Mouse (Mus musculus) MEL (cell line): Measurements from ENCODE around the gene Mettl7b. TPM values are rescaled to one million over a fixed set of nuclear protein-coding genes. Genes with fewer than 3 reads are reported as not detected.
"Not testable (repeated sequence)": the region's sequence is repeated elsewhere in the genome, so short reads cannot be mapped to it uniquely, and the experiment has no call there.

Experiments
- DNase-seq: peaks from one replicate; pipeline ENCODE4 v3.0.0; 2011; ENCODE audit warnings: low read depth, low spot score
- H3K27ac ChIP-seq: 2 replicates; pipeline ENCODE4 v1.5.1; 2012; ENCODE audit warnings: low read depth, mild to moderate bottlenecking, control low read depth, low read length, moderate library complexity; ENCODE audit not compliant: control insufficient read depth
- H3K27me3 ChIP-seq, 2 experiments: fragments of 150-350 bp in 1 of 2; sonication (generic) in 1 of 2; 2 replicates each; pipeline ENCODE4 v1.6.1; 2012; ENCODE audit warnings: low read length in 2 of 2, mild to moderate bottlenecking in 2 of 2, improper control_type of control experiment in 1 of 2, moderate library complexity in 1 of 2; ENCODE audit not compliant: insufficient read depth in 2 of 2, control insufficient read depth in 1 of 2
- H3K36me3 ChIP-seq, 2 experiments: 2 replicates each; pipeline ENCODE4 v1.6.1; 2012 to 2014; ENCODE audit warnings: low read length in 2 of 2, improper control_type of control experiment in 1 of 2, inconsistent platforms in 1 of 2, mild to moderate bottlenecking in 1 of 2; ENCODE audit not compliant: insufficient read depth in 2 of 2, control insufficient read depth in 1 of 2
- H3K4me1 ChIP-seq, 2 experiments: fragments of 150-350 bp in 1 of 2; sonication (generic) in 1 of 2; 2 replicates each; pipeline ENCODE4 v1.6.1; 2012; ENCODE audit warnings: low read length in 2 of 2, improper control_type of control experiment in 1 of 2, mild to moderate bottlenecking in 1 of 2; ENCODE audit not compliant: insufficient read depth in 2 of 2, control insufficient read depth in 1 of 2
- H3K4me3 ChIP-seq, 2 experiments: fragments of 150-350 bp in 1 of 2; sonication (generic) in 1 of 2; 2 replicates each; pipeline ENCODE4 v1.5.1; 2012; ENCODE audit warnings: low read depth in 2 of 2, low read length in 2 of 2, mild to moderate bottlenecking in 2 of 2, moderate library complexity in 2 of 2, control low read depth in 1 of 2, improper control_type of control experiment in 1 of 2; ENCODE audit not compliant: control insufficient read depth in 1 of 2, insufficient read depth in 1 of 2
- H3K79me2 ChIP-seq: 2 replicates; pipeline ENCODE4 v1.6.1; 2012; ENCODE audit warnings: mild to moderate bottlenecking, low read length, moderate library complexity; ENCODE audit not compliant: control insufficient read depth, poor library complexity, insufficient read depth
- H3K9ac ChIP-seq: 2 replicates; pipeline ENCODE4 v1.6.1; 2012; ENCODE audit warnings: low read depth, mild to moderate bottlenecking, control low read depth, low read length, moderate library complexity; ENCODE audit not compliant: control insufficient read depth, poor library complexity, severe bottlenecking
- H3K9me3 ChIP-seq: fragments of 150-350 bp; sonication (generic); replicated peaks from 2 replicates; pipeline ENCODE4 v1.6.1; 2012; ENCODE audit warnings: mild to moderate bottlenecking, low read length, improper control_type of control experiment, moderate library complexity; ENCODE audit not compliant: insufficient read depth
- CHD2 ChIP-seq: IDR thresholded peaks from 2 replicates; pipeline ENCODE4 v1.6.1; 2011; ENCODE audit warnings: low read length, improper control_type of control experiment
- E2F4 ChIP-seq: IDR thresholded peaks from 2 replicates; pipeline ENCODE4 v1.6.1; 2011; ENCODE audit warnings: low read depth, low read length, improper control_type of control experiment, borderline replicate concordance
- ETS1 ChIP-seq: IDR thresholded peaks from 2 replicates; pipeline ENCODE4 v1.6.1; 2012; ENCODE audit warnings: low read depth, mild to moderate bottlenecking, inconsistent platforms, low read length, improper control_type of control experiment, moderate library complexity
- JUND ChIP-seq: IDR thresholded peaks from 2 replicates; pipeline ENCODE4 v1.6.1; 2011; ENCODE audit warnings: low read depth, mild to moderate bottlenecking, improper control_type of control experiment, low read length
- POLR2AphosphoS5 ChIP-seq: IDR thresholded peaks from 2 replicates; pipeline ENCODE4 v1.6.1; 2012; ENCODE audit warnings: low read depth, borderline replicate concordance, mild to moderate bottlenecking, inconsistent platforms, low read length, moderate library complexity, mixed read lengths
- TAL1 ChIP-seq: IDR thresholded peaks from 2 replicates; pipeline ENCODE4 v1.6.1; 2012; ENCODE audit warnings: mild to moderate bottlenecking, inconsistent platforms, low read length, moderate library complexity, mixed read lengths
- TCF12 ChIP-seq: IDR thresholded peaks from 2 replicates; pipeline ENCODE4 v1.6.1; 2014; ENCODE audit warnings: low read depth, mild to moderate bottlenecking, inconsistent platforms, low read length, improper control_type of control experiment, moderate library complexity
- UBTF ChIP-seq: IDR thresholded peaks from 2 replicates; pipeline ENCODE4 v1.6.1; 2012; ENCODE audit warnings: low read depth, mild to moderate bottlenecking, inconsistent platforms, low read length, improper control_type of control experiment, moderate library complexity, borderline replicate concordance; ENCODE audit not compliant: insufficient read depth
- USF1 ChIP-seq: IDR thresholded peaks from 2 replicates; pipeline ENCODE4 v1.6.1; 2014; ENCODE audit warnings: low read depth, mild to moderate bottlenecking, inconsistent platforms, low read length, improper control_type of control experiment, moderate library complexity
- polyA plus RNA-seq, 2 experiments: library from polyadenylated mRNA; stranded (reverse) in 1 of 2; unstranded in 1 of 2; fragments of >175 nt in 1 of 2; fragments of >200 nt in 1 of 2; gene quantifications; 2 replicates each; pipeline versions ENCODE4 v1.2.1 to v1.2.4; 2012; ENCODE audit warnings: low replicate concordance in 2 of 2, low read depth in 1 of 2; ENCODE audit not compliant: insufficient read length in 2 of 2, insufficient read depth in 1 of 2, missing spikeins in 1 of 2
- total RNA-seq: library from RNA; depleted of rRNA; stranded (reverse); fragments of 300-350 nt; gene quantifications from 2 replicates; pipeline ENCODE4 v1.2.3, GENCODE M21; 2012

Gene Mettl7b
- total and polyA plus RNA-seq, 3 experiments, result not detected

GRCm38 (mm10) chr10:128990994-128991393 lies 30.2 kb upstream of the Mettl7b start:
- H3K4me1 ChIP-seq, result no peaks in the 10 kb centered on the region
- H3K36me3 ChIP-seq, result no peaks in the 10 kb centered on the region
- DNase-seq, result no peak

DNA sequence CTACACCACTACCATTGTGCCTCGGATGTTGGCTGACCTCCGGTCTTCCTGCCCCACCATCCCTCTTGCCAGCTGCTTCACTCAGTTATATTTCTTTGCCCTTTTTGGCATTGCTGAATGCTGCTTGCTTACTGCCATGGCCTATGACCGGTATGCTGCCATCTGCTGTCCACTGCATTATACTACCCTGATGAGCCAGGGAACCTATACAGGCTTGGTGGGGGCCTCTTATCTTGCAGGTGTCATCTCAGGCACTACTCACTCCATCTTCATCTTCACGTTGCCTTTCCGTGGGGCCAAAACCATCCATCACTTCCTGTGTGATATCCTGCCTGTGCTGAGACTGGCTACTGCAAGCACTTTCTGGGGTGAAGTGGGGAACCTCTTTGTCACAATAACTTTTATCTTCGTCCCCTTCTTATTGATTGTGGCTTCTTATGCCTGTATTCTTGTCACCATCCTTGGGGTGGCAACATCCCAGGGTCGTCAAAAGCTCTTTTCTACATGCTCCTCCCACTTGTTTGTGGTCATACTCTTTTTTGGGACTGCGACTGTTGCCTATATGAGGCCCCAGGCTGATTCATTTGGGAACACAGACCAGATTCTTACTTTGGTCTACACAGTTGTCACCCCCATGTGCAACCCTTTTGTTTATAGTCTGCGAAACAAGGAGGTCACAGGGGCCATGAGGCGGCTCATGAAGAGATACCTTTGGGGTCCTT lies 29.5 kb upstream of the Mettl7b start:
- H3K27ac ChIP-seq, H3K9ac ChIP-seq, H3K4me3 ChIP-seq, H3K4me1 ChIP-seq, DNase-seq, H3K36me3 ChIP-seq, H3K27me3 ChIP-seq, H3K9me3 ChIP-seq, H3K79me2 ChIP-seq: not testable (repeated sequence)

More at GRCm38 (mm10) chr10:128990994-128991393, 30.2 kb upstream of the Mettl7b start:
- Histone ChIP-seq H3K4me3 (no peak overlapping the region), H3K9ac (no peak overlapping the region), H3K27ac (no peak overlapping the region), H3K9me3 (no peaks in the 10 kb centered on the region), H3K27me3 (peaks cover 0 to 2% of the 10 kb centered on the region in 2 experiments; a peak in 1 of 4 replicates), H3K79me2 (no peaks in the 10 kb centered on the region)
- no peak for TF ChIP-seq UBTF
- no peak for TF ChIP-seq JUND
- TF ChIP-seq ETS1, result no peak
- no peak for TF ChIP-seq USF1
- no peak for TF ChIP-seq TCF12

- DNase-seq, H3K4me1 ChIP-seq, H3K36me3 ChIP-seq, H3K27me3 ChIP-seq, H3K9me3 ChIP-seq, H3K4me3 ChIP-seq, H3K79me2 ChIP-seq, H3K9ac ChIP-seq, H3K27ac ChIP-seq: not testable (repeated sequence)
Measured at GRCm38 (mm10) chr10:128989131-128989530, 28.3 kb upstream of the Mettl7b start, which contains the start of gene Olfr9. Olfr9 (plus strand) TSS chr10:128989431.

DNA sequence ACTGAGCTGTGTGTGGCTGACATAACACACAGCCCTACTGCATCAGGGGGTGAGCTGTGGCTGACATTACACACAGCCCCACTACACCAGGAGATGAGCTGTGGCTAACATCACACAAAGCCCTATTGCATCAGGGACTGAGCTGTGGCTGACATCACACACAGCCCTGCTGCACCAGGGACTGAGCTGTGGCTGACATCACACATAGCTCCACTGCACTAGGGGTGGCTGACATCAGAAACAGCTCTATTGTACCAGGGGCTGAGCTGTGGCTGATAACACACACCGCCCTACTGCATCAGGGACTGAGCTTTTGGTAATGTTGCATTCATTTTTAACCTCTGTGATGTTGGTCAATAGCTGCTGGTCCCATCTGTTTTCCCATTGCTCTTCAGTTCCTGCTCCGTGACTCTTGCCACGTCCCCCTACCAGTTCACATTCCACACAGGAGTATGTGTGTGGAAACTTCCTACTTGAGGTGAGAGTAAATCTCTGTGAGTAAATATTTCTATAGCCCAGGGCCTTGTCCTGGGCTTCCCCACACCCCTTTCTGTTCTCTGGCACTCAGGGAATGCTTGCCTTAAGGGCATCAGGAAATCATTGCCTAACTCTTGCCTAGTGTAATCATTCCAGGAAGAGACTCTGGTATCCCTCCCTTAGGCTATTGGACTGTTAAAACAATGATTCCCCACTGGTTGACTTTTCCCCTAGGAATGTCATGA lies 20.0 kb upstream of the Mettl7b start:
- Histone ChIP-seq H3K4me3 (no peak overlapping the region), H3K36me3 (no peaks in the 10 kb centered on the region), H3K27me3 (peaks cover 0 to 2% of the 10 kb centered on the region in 2 experiments; a peak in 3 of 4 replicates), H3K9me3 (no peaks in the 10 kb centered on the region), H3K4me1 (no peaks in the 10 kb centered on the region)
- DNase-seq, result no peak
- peak; percentile 37; the same call in 1 of the 2 replicates for TF ChIP-seq POLR2AphosphoS5
- TF ChIP-seq JUND, result no peak
- no peak for TF ChIP-seq E2F4
- no peak for TF ChIP-seq TAL1
- no peak for TF ChIP-seq CHD2
- TF ChIP-seq, all 39 proteins: peak for 1
- Histone ChIP-seq H3K9ac (no peak overlapping the region), H3K79me2 (no peaks in the 10 kb centered on the region), H3K27ac (no peak overlapping the region)
